Mouse (Mus musculus): Measurements from ENCODE around the gene Birc2. TPM values are rescaled to one million over a fixed set of nuclear protein-coding genes. Genes with fewer than 3 reads are reported as not detected.

Gene Birc2
- polyA plus RNA-seq, 1 experiment from 2014 or later, result 48.9 TPM

GRCm38 (mm10) chr9:7836331-7836730 is 533 bp downstream of the Birc2 start:
- ATAC-seq (ENCODE audit: low FRiP score), result peak; percentile 49
- Histone ChIP-seq H3K9ac (peak overlapping the region; percentile 81), H3K27ac (peak overlapping the region; percentile 99), H3K4me2 (peak overlapping the region; percentile 67), H3K4me1 (peaks cover 19% of the 10 kb centered on the region), H3K9me3 (no peaks in the 10 kb centered on the region), H3K36me3 (replicated peaks) (peaks cover 14% of the 10 kb centered on the region), H3K4me3 (replicated peaks) (peak overlapping the region; percentile 60), H3K27me3 (no peaks in the 10 kb centered on the region)
- 0% methylated on average over 16 of the region's 16 CpGs for WGBS

DNA sequence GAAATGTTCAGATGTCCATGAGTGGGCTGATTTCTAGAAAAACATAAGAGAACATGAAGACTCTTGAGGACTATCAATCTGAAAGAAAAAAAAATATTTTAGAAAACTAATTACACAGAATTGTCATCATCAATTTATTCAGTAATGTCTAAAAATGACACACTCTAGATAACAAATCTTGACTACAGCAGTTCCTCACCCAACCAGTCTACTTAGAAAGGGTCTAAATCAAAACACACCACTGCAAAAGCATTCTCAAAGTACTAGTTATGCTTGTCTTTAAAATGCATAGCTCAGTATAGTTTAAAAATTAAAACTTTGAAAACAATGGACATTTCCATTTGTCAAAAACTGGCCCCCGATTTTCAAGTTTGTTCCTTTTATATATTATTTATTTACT is 1.6 kb downstream of the Birc2 start:
- Histone ChIP-seq H3K36me3 (replicated peaks) (peaks cover 14% of the 10 kb centered on the region), H3K27me3 (no peaks in the 10 kb centered on the region), H3K4me3 (replicated peaks) (no peak overlapping the region), H3K9me3 (no peaks in the 10 kb centered on the region), H3K9ac (no peak overlapping the region), H3K4me1 (peaks cover 19% of the 10 kb centered on the region), H3K27ac (no peak overlapping the region), H3K4me2 (no peak overlapping the region)
- 90% methylated on average over 1 of the region's 1 CpGs for WGBS
- ATAC-seq (ENCODE audit: low FRiP score), result no peak

GRCm38 (mm10) chr9:7833421-7833820 is 3.4 kb downstream of the Birc2 start:
- 92% methylated on average over 6 of the region's 6 CpGs for WGBS
- Histone ChIP-seq H3K9ac (no peak overlapping the region), H3K27me3 (no peaks in the 10 kb centered on the region), H3K4me2 (peak overlapping the region; percentile 13; the same call in 1 of the 2 replicates), H3K36me3 (replicated peaks) (peaks cover 14% of the 10 kb centered on the region), H3K27ac (no peak overlapping the region), H3K4me1 (peaks cover 26% of the 10 kb centered on the region), H3K4me3 (replicated peaks) (no peak overlapping the region), H3K9me3 (no peaks in the 10 kb centered on the region)
- no peak for ATAC-seq (ENCODE audit: low FRiP score)

GRCm38 (mm10) chr9:7829531-7830528 is 7.0 kb downstream of the Birc2 start:
- ATAC-seq (ENCODE audit: low FRiP score), result no peak
- Histone ChIP-seq H3K36me3 (replicated peaks) (peaks cover 17% of the 10 kb centered on the region), H3K4me3 (replicated peaks) (no peak overlapping the region), H3K27ac (no peak overlapping the region), H3K9me3 (no peaks in the 10 kb centered on the region), H3K4me2 (0 out of 2 replicates have a peak overlapping the region, but pooled peaks have one; percentile 8), H3K9ac (no peak overlapping the region), H3K4me1 (peaks cover 20% of the 10 kb centered on the region), H3K27me3 (no peaks in the 10 kb centered on the region)
- 84% methylated on average over 9 of the region's 9 CpGs for WGBS

DNA sequence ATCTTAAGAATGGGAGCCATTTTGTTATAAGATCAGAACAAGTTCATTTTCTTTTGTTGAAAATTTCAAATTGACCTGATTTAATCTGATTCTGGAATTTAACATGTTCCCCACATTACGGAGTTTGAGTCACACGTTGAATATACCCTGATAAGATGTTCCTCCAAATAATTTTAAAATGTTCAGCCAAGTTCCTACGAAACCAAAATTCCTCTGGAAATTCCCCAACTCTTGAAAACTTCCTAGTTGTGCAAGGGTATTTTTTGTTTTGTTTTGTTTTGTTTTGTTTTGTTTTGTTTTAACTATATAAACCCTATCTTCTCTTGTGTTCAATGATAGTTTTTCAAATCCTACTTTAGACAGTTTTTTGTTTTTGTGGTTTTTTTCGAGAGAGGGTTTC is 8.2 kb downstream of the Birc2 start:
- WGBS, result 96% methylated on average over 4 of the region's 4 CpGs

DNA sequence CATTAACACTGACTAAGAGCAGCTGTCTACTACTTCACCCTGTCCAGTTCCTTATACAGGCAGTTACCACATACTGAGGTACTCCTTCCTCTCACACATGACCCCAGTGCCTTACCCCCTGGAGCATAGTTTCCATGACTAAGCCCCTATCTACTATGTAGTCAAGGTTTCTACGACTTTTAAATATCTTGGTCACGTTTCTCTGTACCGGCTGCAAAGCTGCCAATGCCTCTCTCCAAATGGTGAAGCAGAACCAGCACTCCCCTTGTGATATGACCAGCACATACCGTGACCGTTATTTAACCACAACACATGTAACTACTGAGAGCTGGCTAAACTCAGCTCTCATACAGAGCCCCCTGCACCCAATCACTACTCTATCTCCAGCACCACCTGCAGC is 11.9 kb downstream of the Birc2 start:
- Histone ChIP-seq H3K9me3 (no peaks in the 10 kb centered on the region), H3K9ac (no peak overlapping the region), H3K4me3 (replicated peaks) (no peak overlapping the region), H3K4me1 (peaks cover 4% of the 10 kb centered on the region; the same call in 1 of the 2 replicates), H3K4me2 (no peak overlapping the region), H3K27ac (no peak overlapping the region), H3K36me3 (replicated peaks) (peaks cover 24% of the 10 kb centered on the region), H3K27me3 (no peaks in the 10 kb centered on the region)
- 97% methylated on average over 5 of the region's 5 CpGs for WGBS
- ATAC-seq (ENCODE audit: low FRiP score), result no peak

More for the DNA sequence above, 8.2 kb downstream of the Birc2 start:
- no peaks in the 10 kb centered on the region for H3K27me3 ChIP-seq
- no peak for ATAC-seq (ENCODE audit: low FRiP score)
- peaks cover 16% of the 10 kb centered on the region for H3K4me1 ChIP-seq
- H3K9me3 ChIP-seq, result no peaks in the 10 kb centered on the region
- no peak overlapping the region for H3K4me3 ChIP-seq (replicated peaks)
- H3K36me3 ChIP-seq (replicated peaks), result peaks cover 12% of the 10 kb centered on the region
- no peak overlapping the region for H3K9ac ChIP-seq
- no peak overlapping the region for H3K27ac ChIP-seq
- H3K4me2 ChIP-seq, result no peak overlapping the region

GRCm38 (mm10) chr9:7822758-7823157 is 14.1 kb downstream of the Birc2 start:
- Histone ChIP-seq H3K4me2 (no peak overlapping the region), H3K4me3 (replicated peaks) (no peak overlapping the region), H3K9ac (no peak overlapping the region), H3K27ac (no peak overlapping the region), H3K36me3 (replicated peaks) (peaks cover 44% of the 10 kb centered on the region), H3K9me3 (no peaks in the 10 kb centered on the region), H3K27me3 (no peaks in the 10 kb centered on the region), H3K4me1 (no peaks in the 10 kb centered on the region; the same call in 1 of the 2 replicates)
- WGBS, result 88% methylated on average over 3 of the region's 3 CpGs
- ATAC-seq (ENCODE audit: low FRiP score), result no peak

DNA sequence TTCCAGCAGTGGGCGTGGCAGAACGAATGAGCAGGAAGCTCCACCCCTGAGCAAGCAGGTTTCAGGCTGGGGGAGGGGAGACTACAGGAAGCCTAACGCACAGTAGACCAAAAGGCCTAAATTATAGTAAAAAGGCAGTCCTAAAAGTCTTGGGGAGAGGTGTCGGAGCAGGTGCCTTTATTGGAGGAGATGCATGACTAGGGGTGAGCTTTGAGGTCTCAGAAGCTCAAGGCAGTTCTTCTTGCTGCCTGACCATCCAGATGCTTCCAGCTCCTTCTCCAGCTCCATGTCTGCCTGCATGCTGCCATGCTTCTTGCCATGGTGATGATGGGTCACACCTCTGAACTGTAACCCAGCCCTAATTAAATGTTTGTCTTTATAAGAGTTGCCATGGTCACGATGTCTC is 31.8 kb downstream of the Birc2 start:
- peak; percentile 49; the same call in 1 of the 2 replicates for ATAC-seq (ENCODE audit: low FRiP score)
- Histone ChIP-seq H3K9ac (no peak overlapping the region), H3K4me2 (no peak overlapping the region), H3K36me3 (replicated peaks) (no peaks in the 10 kb centered on the region), H3K4me3 (replicated peaks) (no peak overlapping the region), H3K4me1 (no peaks in the 10 kb centered on the region), H3K9me3 (no peaks in the 10 kb centered on the region), H3K27me3 (no peaks in the 10 kb centered on the region), H3K27ac (no peak overlapping the region)
- WGBS, result 53% methylated on average over 5 of the region's 5 CpGs

- no peak overlapping the region for H3K27ac ChIP-seq
- peak; percentile 33; the same call in 1 of the 2 replicates for ATAC-seq (ENCODE audit: low FRiP score)
- H3K9ac ChIP-seq, result no peak overlapping the region
- peaks cover 4% of the 10 kb centered on the region; the same call in 1 of the 2 replicates for H3K4me1 ChIP-seq
- no peak overlapping the region for H3K4me3 ChIP-seq (replicated peaks)
- H3K4me2 ChIP-seq, result no peak overlapping the region
- no peaks in the 10 kb centered on the region for H3K27me3 ChIP-seq
- peaks cover 9% of the 10 kb centered on the region for H3K36me3 ChIP-seq (replicated peaks)
- 87% methylated on average over 3 of the region's 3 CpGs for WGBS
- H3K9me3 ChIP-seq, result no peaks in the 10 kb centered on the region
These were observed 38.3 kb downstream of the Birc2 start for GRCm38 (mm10) chr9:7798555-7798954.

DNA sequence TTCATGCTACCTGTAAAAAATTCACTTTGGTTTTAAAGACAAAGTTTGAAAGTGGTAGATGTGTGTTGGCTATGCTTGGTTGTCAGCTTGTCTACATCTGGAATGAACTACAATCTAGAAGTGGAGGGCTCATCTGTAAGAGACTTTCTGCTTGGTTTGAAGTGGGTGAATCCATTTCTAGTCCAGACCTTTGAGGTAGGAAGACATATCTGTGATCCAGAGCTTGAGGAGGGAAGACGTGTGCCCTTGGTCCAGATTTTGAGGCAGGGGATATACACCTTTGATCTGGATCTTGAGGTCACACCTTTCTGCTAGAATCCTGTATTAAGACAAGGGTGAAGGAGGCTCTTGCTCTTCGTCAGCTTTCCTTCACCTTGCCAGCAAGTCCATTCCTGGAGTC is 39.3 kb downstream of the Birc2 start:
- no peak overlapping the region for H3K4me2 ChIP-seq
- H3K27me3 ChIP-seq, result no peaks in the 10 kb centered on the region
- no peaks in the 10 kb centered on the region for H3K9me3 ChIP-seq
- 91% methylated on average over 2 of the region's 2 CpGs for WGBS
- no peak overlapping the region for H3K27ac ChIP-seq
- H3K4me3 ChIP-seq (replicated peaks), result no peak overlapping the region
- peaks cover 16% of the 10 kb centered on the region for H3K36me3 ChIP-seq (replicated peaks)
- H3K9ac ChIP-seq, result no peak overlapping the region
- H3K4me1 ChIP-seq, result peaks cover 4% of the 10 kb centered on the region; the same call in 1 of the 2 replicates
- no peak for ATAC-seq (ENCODE audit: low FRiP score)

DNA sequence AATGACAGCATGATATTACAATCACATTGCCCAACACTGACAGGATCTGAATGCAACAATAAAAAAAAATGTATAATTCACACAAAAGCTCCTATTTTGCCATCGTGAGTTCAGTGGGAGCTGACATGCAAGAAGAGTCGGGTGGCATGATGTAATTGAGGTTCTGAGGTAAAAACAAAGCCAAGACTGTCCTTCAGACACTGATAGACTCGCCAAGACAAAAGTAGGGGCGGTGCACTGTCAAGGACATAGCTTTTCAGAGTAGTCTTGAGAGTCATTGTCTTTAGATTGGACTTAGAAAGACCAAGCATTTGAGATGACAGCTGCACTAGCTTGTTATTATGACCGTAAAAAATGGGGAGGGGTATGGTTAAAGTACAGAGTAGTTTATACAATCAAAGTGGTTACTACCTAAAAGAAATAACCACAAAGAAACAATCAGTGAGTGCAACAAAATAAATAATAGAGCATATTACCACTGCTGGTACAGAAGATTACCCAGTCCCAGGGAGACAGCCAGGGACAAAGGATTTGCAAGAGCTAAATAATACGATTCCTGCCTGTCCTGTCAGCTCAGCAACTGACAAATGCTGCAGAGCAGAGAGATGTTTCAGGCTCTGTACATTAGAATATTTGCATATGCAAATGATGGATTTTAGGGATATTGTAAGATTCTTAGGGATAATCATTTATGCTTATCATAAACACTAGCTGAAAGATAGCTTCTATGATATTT is 40.6 kb downstream of the Birc2 start:
- peak; percentile 75 for ATAC-seq (ENCODE audit: low FRiP score)
- H3K36me3 ChIP-seq (replicated peaks), result peaks cover 26% of the 10 kb centered on the region
- no peaks in the 10 kb centered on the region for H3K9me3 ChIP-seq
- no peaks in the 10 kb centered on the region for H3K27me3 ChIP-seq
- H3K27ac ChIP-seq, result peak overlapping the region; percentile 69; the same call in 1 of the 2 replicates
- WGBS, result 43% methylated on average over 6 of the region's 6 CpGs
- no peak overlapping the region for H3K9ac ChIP-seq
- H3K4me1 ChIP-seq, result peaks cover 4% of the 10 kb centered on the region; the same call in 1 of the 2 replicates
- no peak overlapping the region for H3K4me2 ChIP-seq
- no peak overlapping the region for H3K4me3 ChIP-seq (replicated peaks)

DNA sequence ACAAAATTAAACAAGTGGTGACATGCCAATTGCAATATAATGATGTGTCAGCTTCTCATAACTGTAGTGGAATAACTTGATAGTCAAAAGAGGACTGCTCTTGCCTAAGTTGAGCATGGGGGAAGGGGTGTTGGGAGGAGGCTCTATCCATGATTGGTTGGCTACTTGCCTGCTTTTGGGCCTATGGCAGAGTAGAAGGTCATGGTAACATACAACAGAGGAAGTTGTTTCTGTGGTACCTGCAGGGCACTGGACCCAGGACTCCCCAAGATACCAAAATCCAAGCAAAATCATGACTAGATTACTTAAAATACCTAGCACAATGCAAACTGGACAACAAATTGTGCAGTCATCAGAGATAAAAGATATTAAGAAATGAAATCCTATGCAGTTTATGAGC is 41.3 kb downstream of the Birc2 start:
- no peak overlapping the region for H3K4me3 ChIP-seq (replicated peaks)
- peaks cover 32% of the 10 kb centered on the region for H3K36me3 ChIP-seq (replicated peaks)
- H3K9me3 ChIP-seq, result no peaks in the 10 kb centered on the region
- no peaks in the 10 kb centered on the region for H3K27me3 ChIP-seq
- H3K9ac ChIP-seq, result no peak overlapping the region
- no peak overlapping the region for H3K4me2 ChIP-seq
- no peak for ATAC-seq (ENCODE audit: low FRiP score)
- no peak overlapping the region for H3K27ac ChIP-seq
- peaks cover 4% of the 10 kb centered on the region; the same call in 1 of the 2 replicates for H3K4me1 ChIP-seq

Measured in forebrain, embryonic 12.5 days (tissue).